Mouse (Mus musculus): Measurements from ENCODE around the gene Myo1a.

- TF ChIP-seq CTCF (IDR thresholded peaks at IDR 0.05; ENCODE audit: low read depth) (no peak), EP300 (IDR thresholded peaks at IDR 0.05; ENCODE audit: low read depth) (no peak)
Measured at GRCm38 (mm10) chr10:127695775-127696174, 9.2 kb upstream of the Myo1a start.
